Mouse (Mus musculus): ENCODE measurements at regions not wholly inside any gene's neighbourhood (a gene's known extent, or its start where the extent isn't known, plus 50 kb on each side); places are given as distances from the start of the nearest gene placed in this dataset.
A peak's percentile ranks its signal among the peaks of the same experiment; 100 is the strongest.

DNA sequence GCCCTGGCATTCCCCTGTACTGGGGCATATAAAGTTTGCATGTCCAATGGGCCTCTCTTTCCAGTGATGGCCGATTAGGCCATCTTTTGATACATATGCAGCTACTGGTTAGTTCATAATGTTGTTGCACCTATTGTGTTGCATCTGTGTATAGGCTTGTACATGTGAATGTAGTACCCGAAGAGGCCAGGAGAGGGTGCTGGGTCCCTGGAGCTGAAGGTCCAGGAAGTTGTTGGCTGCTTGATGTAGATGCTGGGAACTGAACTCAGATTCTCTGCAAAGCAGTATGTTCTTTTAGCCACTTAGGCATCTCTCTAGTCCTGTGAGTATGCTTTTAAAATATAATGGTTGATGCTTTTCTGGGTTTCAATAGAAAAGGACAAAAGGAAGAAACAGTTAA lies 440.0 kb upstream of the Ddx18 start:
- TF ChIP-seq CTCF (conservative IDR thresholded peaks at IDR 0.05; ENCODE audit: low read length) (peak; percentile 53), NANOG (IDR thresholded peaks at IDR 0.05; ENCODE audit: borderline replicate concordance, low read length) (no peak)
